Mouse (Mus musculus) lung, postnatal 0 days (tissue): ENCODE data around the gene Lmo3.

Experiments
- CTCF ChIP-seq: IDR thresholded peaks from 2 replicates; pipeline ENCODE4 v1.5.1; 2016; ENCODE audit warnings: antibody characterized with exemption, mild to moderate bottlenecking
- EP300 ChIP-seq: IDR thresholded peaks from 2 replicates; pipeline ENCODE4 v1.6.1; 2016; ENCODE audit warnings: antibody characterized with exemption, mild to moderate bottlenecking, control low read depth

DNA sequence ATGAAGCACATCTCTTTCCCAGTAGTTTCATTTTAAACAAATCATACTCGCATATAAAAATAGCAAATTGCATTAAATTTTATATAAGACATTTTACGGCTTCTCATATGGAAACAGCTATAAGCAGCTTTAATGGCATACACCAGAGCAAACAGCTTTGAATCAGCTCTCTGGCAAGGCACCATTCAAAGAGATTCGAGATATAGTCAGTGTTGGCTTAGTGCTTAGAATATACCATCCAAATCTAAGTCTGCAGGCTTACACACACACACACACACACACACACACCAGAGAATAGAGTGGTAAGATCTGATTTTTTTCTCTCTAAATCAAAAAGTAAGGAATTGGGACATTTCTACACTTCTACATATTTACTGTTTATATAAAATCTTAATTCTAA lies 169.7 kb downstream of the Lmo3 start:
- TF ChIP-seq CTCF (no peak), EP300 (no peak)
